Mouse (Mus musculus) embryonic facial prominence, embryonic 14.5 days (tissue): Measurements from ENCODE around the gene Elf4. TPM values are rescaled to one million over a fixed set of nuclear protein-coding genes. Genes with fewer than 3 reads are reported as not detected.

Experiments
- ATAC-seq: fragments of 200-750 bp; cut with Nextera tagmentation; 2 replicates; pipeline ENCODE4 v1.8.0; 2017; ENCODE audit warnings: low read depth, moderate number of reproducible peaks, moderate TSS enrichment
- DNase-seq: peaks from one replicate; pipeline ENCODE4 v3.0.0-alpha.2; 2015; ENCODE audit warnings: low spot score
- H3K27ac ChIP-seq: fragments of 300-500 bp; sonication (generic); replicated peaks from 2 replicates; pipeline ENCODE4 v1.5.1; 2014; ENCODE audit warnings: low read depth, mild to moderate bottlenecking, low read length, moderate library complexity
- H3K27me3 ChIP-seq: fragments of 300-500 bp; sonication (generic); replicated peaks from 2 replicates; pipeline ENCODE4 v1.6.1; 2014; ENCODE audit warnings: low read length; ENCODE audit not compliant: control insufficient read depth, insufficient read depth
- H3K36me3 ChIP-seq: fragments of 300-500 bp; sonication (generic); 2 replicates; pipeline ENCODE4 v1.6.1; 2014; ENCODE audit warnings: low read length, mixed read lengths; ENCODE audit not compliant: control insufficient read depth, insufficient read depth
- H3K4me1 ChIP-seq: fragments of 300-500 bp; sonication (generic); 2 replicates; pipeline ENCODE4 v1.6.1; 2014; ENCODE audit warnings: antibody characterized with exemption, low read length; ENCODE audit not compliant: control insufficient read depth, insufficient read depth
- H3K4me2 ChIP-seq: fragments of 300-500 bp; sonication (generic); 2 replicates; pipeline ENCODE4 v1.6.1; 2014; ENCODE audit warnings: low read depth, mild to moderate bottlenecking, low read length, moderate library complexity, mixed read lengths
- H3K4me3 ChIP-seq: fragments of 300-500 bp; sonication (generic); 2 replicates; pipeline ENCODE4 v1.5.1; 2014; ENCODE audit warnings: low read depth, mild to moderate bottlenecking, low read length
- H3K9ac ChIP-seq: fragments of 300-500 bp; sonication (generic); 2 replicates; pipeline ENCODE4 v1.6.1; 2014; ENCODE audit warnings: low read depth, mild to moderate bottlenecking, low read length, moderate library complexity, mixed read lengths
- H3K9me3 ChIP-seq: fragments of 300-500 bp; sonication (generic); 2 replicates; pipeline ENCODE4 v1.6.1; 2016; ENCODE audit warnings: low read length; ENCODE audit not compliant: control insufficient read depth
- WGBS: fragments of 180-500 bp; shearing (Covaris S2); extraction: QIAGEN DNeasy Blood & Tissue Kit; methylation state at CpG from one replicate; pipeline ENCODE4 v1.1.7; 2014; 5-methylcytosine and 5-hydroxymethylcytosine counted together
- polyA plus RNA-seq: library from polyadenylated mRNA; unstranded; fragments of >200 nt; fragmentation: Nextera tagmentation; extraction: Ambion mirVana; gene quantifications from 2 replicates; pipeline ENCODE4 v1.2.1, GENCODE M21; 2014

The Elf4 gene
- 11.5 and 12.7 TPM in 2 replicates for polyA plus RNA-seq

DNA sequence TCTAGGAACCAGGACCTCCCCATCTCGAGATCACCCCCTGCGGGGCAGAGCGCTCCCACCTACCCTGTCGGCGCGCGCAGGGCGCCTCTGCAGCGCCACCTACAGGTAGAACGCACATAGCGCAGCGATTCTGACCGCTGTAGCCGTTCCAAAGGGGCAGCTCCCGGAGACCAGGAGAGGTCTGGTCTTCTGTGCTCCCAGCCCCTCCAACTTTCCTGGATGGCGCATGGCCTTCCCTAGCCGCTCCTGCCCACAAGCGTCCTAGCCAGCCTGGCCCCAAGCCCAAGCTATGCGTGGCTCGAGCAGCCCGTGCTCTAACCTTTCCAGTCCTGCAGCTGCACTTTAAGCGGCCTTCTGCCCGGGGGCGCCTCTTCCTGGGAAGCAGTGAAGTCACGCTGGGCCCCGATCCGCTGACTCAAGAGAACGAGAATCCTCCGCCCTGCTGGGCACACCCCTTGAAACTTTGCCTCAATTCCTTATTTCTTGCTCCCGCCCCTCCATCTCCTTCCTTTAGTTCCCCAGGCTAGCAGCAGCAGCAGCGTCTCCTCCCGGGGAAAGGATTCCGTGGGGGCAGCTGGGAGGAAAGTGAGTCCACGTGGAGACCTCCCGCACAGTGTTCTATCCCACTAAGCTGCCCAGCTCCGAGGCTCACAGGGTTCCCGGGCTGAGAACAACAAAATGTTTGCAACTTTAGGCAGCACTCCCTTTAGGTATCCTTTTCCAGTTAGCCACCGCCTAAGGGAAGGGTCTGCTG is at the start of gene Elf4:
Elf4 (minus strand) TSS at position 379 of the 754 bp plus-strand sequence.
- Histone ChIP-seq H3K27me3 (no peaks in the 10 kb centered on the region), H3K4me2 (peak within 1 kb of the TSS; percentile 65), H3K9me3 (no peaks in the 10 kb centered on the region), H3K4me1 (no peaks in the 10 kb centered on the region), H3K27ac (no peak within 1 kb of the TSS), H3K4me3 (peak within 1 kb of the TSS; percentile 40), H3K9ac (peak within 1 kb of the TSS; percentile 55), H3K36me3 (no peaks in the 10 kb centered on the region)
- DNase-seq = peak; percentile 61
- WGBS = 17% methylated on average over 30 of the region's 38 CpGs
- ATAC-seq = peak; percentile 95

DNA sequence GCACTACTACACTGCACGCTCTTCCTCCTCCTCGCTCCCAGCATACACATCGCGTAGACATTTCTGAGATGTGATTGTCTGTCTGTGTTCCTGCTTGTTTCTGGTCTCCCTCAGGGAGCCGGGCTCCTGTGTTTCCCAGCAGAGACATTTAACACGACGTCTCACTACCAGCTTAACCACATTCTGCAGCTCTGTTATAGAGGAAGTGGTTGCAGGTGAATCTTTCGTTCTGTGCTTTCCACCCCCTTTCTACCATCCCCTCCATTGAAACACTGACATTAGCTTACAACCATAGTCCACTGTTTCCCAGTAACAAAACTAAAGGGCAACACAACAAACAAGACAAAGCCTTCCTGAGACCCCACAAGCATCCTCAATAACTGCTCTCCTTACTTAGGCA is 30.8 kb upstream of the Elf4 start:
- Histone ChIP-seq H3K27me3 (no peaks in the 10 kb centered on the region), H3K36me3 (peaks cover 25% of the 10 kb centered on the region), H3K4me3 (no peak overlapping the region), H3K9ac (no peak overlapping the region), H3K9me3 (no peaks in the 10 kb centered on the region), H3K27ac (no peak overlapping the region), H3K4me2 (no peak overlapping the region), H3K4me1 (no peaks in the 10 kb centered on the region)
- ATAC-seq (no peak), DNase-seq (no peak)
- 88% methylated on average over 8 of the region's 8 CpGs for WGBS

DNA sequence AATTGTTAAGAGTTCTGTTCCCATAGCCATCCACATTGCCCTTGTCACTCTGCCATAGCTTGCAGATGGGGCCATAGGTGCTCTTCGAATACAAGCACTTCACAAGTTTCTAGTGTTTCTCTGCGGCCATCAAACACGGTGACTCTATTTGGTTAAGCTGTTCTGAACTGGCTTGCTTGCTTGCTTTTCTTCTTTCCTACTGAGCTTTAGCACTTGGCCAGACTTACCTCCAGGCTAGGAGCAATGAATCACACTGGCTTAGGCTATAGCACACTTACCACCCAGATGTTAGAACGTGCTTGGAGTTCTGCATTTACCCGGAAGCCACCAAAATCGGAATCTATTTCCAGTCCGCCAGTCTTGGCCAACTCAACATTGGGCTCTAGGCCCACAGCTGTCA is 18.8 kb upstream of the Elf4 start:
- H3K27ac ChIP-seq = no peak overlapping the region
- no peak overlapping the region for H3K9ac ChIP-seq
- H3K9me3 ChIP-seq = no peaks in the 10 kb centered on the region
- WGBS = 91% methylated on average over 7 of the region's 7 CpGs
- H3K4me1 ChIP-seq = no peaks in the 10 kb centered on the region
- no peaks in the 10 kb centered on the region for H3K27me3 ChIP-seq
- H3K4me3 ChIP-seq = no peak overlapping the region
- no peak overlapping the region for H3K4me2 ChIP-seq
- DNase-seq (no peak), ATAC-seq (no peak)
- peaks cover 42% of the 10 kb centered on the region for H3K36me3 ChIP-seq

- Histone ChIP-seq H3K4me2 (no peak overlapping the region), H3K4me1 (no peaks in the 10 kb centered on the region), H3K36me3 (peaks cover 42% of the 10 kb centered on the region), H3K4me3 (no peak overlapping the region), H3K9me3 (no peaks in the 10 kb centered on the region), H3K27me3 (no peaks in the 10 kb centered on the region), H3K27ac (no peak overlapping the region), H3K9ac (no peak overlapping the region)
- ATAC-seq (no peak), DNase-seq (no peak)
- 89% methylated on average over 4 of the region's 4 CpGs for WGBS
These were observed 18.2 kb upstream of the Elf4 start for GRCm38 (mm10) chrX:48481095-48481494.

- Histone ChIP-seq H3K9me3 (no peaks in the 10 kb centered on the region), H3K36me3 (no peaks in the 10 kb centered on the region), H3K4me1 (no peaks in the 10 kb centered on the region), H3K4me3 (no peak overlapping the region), H3K9ac (no peak overlapping the region), H3K4me2 (no peak overlapping the region), H3K27me3 (no peaks in the 10 kb centered on the region), H3K27ac (no peak overlapping the region)
- ATAC-seq (no peak), DNase-seq (no peak)
- WGBS = 82% methylated on average over 3 of the region's 3 CpGs
These were observed 4.5 kb upstream of the Elf4 start for GRCm38 (mm10) chrX:48467355-48467946.

DNA sequence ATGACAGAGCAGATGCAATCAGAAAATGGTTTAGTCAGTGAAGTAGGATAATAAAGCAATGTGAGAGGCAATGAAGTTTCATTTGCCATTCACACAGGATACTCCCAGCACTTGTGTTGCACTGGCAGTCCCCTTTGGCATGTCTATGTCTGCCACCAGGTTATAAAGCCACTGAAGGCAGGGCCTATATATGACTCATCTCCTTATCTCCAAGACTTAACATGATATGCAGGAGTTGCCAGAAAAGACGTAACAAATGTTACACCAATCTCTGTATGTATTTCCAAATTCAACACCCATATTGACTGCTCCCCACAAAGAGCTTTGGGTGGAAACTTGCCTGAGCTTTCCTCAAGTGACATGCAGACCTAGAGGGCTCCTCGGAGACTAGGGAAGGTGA is 3.2 kb upstream of the Elf4 start:
- 97% methylated on average over 2 of the region's 2 CpGs for WGBS
- Histone ChIP-seq H3K9me3 (no peaks in the 10 kb centered on the region), H3K36me3 (no peaks in the 10 kb centered on the region), H3K9ac (no peak overlapping the region), H3K27me3 (no peaks in the 10 kb centered on the region), H3K27ac (no peak overlapping the region), H3K4me1 (no peaks in the 10 kb centered on the region), H3K4me3 (no peak overlapping the region), H3K4me2 (no peak overlapping the region)
- ATAC-seq (no peak), DNase-seq (no peak)

- Histone ChIP-seq H3K27me3 (no peaks in the 10 kb centered on the region), H3K9me3 (no peaks in the 10 kb centered on the region), H3K4me3 (no peak overlapping the region), H3K4me1 (no peaks in the 10 kb centered on the region), H3K36me3 (no peaks in the 10 kb centered on the region), H3K27ac (no peak overlapping the region), H3K9ac (no peak overlapping the region), H3K4me2 (no peak overlapping the region)
- 91% methylated on average over 6 of the region's 6 CpGs for WGBS
- DNase-seq (no peak), ATAC-seq (no peak)
These were observed 1.5 kb upstream of the Elf4 start for GRCm38 (mm10) chrX:48464436-48464835.

GRCm38 (mm10) chrX:48463636-48464035 is 704 bp upstream of the Elf4 start:
- no peak overlapping the region for H3K9ac ChIP-seq
- no peak for DNase-seq
- H3K27ac ChIP-seq = no peak overlapping the region
- H3K9me3 ChIP-seq = no peaks in the 10 kb centered on the region
- no peaks in the 10 kb centered on the region for H3K36me3 ChIP-seq
- 97% methylated on average over 4 of the region's 4 CpGs for WGBS
- no peak overlapping the region for H3K4me2 ChIP-seq
- H3K4me3 ChIP-seq = no peak overlapping the region
- no peaks in the 10 kb centered on the region for H3K27me3 ChIP-seq
- H3K4me1 ChIP-seq = no peaks in the 10 kb centered on the region
- ATAC-seq = no peak

GRCm38 (mm10) chrX:48462297-48462696 is 635 bp downstream of the Elf4 start:
- Histone ChIP-seq H3K36me3 (no peaks in the 10 kb centered on the region), H3K9ac (no peak overlapping the region), H3K27me3 (no peaks in the 10 kb centered on the region), H3K4me2 (peak overlapping the region; percentile 65), H3K4me1 (no peaks in the 10 kb centered on the region), H3K4me3 (peak overlapping the region; percentile 40), H3K9me3 (no peaks in the 10 kb centered on the region), H3K27ac (no peak overlapping the region)
- DNase-seq = no peak
- WGBS = 42% methylated on average over 4 of the region's 4 CpGs
- no peak for ATAC-seq
